Mouse (Mus musculus) heart, postnatal 0 days (tissue): ENCODE measurements around the gene Gm11567.
"Not testable (repeated sequence)": the region's sequence is repeated elsewhere in the genome, so short reads cannot be mapped to it uniquely, and the experiment has no call there.

ENCODE experiments used
- CTCF ChIP-seq: IDR thresholded peaks from 2 replicates; pipeline ENCODE4 v1.5.1; 2016; ENCODE audit warnings: antibody characterized with exemption, control low read depth, low read depth
- EP300 ChIP-seq: IDR thresholded peaks from 2 replicates; pipeline ENCODE4 v1.6.1; 2016; ENCODE audit warnings: antibody characterized with exemption, low read depth

- TF ChIP-seq CTCF, EP300: not testable (repeated sequence)
Observed at GRCm38 (mm10) chr11:99878887-99879286, at the start of gene Gm11567.
